Mouse (Mus musculus): ENCODE results near the gene Dtd1. TPM values are rescaled to one million over a fixed set of nuclear protein-coding genes. Genes with fewer than 3 reads are reported as not detected.

The Dtd1 gene
- total RNA-seq, 2 experiments from 2014 or later: 11.3 to 11.5 TPM

DNA sequence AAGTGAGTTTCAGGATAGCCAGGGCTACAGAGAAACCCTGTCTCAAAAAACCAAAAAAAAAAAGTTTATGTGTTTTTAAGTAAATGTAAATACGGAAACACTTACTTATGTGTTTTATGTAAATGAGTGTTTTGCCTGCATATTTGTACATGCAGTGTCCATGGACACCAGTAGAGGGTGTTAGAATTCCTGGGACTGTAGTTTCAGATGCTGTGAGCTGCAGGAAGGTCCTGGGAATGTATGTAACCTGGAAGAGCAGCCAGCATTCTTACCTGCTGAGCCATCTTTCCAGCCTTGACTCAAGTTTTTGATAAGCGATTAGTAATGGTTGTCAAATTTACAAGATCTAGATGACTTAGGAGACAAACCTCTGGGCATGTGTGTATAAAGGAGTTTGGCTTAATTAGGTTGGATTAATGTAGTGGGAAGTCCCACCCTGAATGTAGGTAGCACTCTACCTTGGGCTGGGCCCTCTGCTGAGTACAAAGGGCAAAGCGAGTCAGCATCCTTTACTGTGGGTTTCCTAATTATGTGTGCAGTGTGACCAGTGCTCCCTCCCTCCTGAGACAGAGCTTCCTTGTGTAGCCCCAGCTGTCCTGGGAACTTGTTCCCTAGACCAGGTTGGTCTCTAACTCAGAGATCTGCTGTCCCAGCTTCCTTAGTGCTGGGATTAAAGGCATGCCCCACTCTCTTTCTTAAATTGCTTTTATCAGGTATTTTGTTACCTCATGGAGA lies 101.9 kb downstream of the Dtd1 start:
- intact Hi-C loops (cut with DNase I): no loop called here
- DNase-seq: no peak

DNA sequence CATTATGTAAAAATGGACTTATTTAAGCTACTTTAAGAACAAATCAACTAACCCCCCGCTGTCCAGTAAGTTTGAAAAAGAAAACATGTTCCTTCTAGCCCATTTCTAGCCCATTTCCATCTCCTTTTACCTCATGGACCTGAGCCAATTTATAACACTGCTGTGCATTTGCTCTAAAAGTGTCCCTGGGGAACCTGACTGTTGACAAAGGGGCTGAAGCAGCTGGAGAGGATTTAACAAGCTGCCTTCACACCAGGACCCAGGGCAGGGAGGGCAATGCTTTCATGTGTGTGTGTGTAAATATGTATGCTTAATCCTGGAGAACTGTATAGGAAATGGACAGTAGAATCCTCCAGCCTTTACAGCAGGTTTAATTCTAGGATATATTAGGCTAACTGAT lies 109.6 kb downstream of the Dtd1 start:
- intact Hi-C loops (cut with DNase I): no loop called here

GRCm38 (mm10) chr2:144709704-144710103 lies 110.0 kb downstream of the Dtd1 start:
- intact Hi-C loops (cut with DNase I): no loop called here
- no peak for DNase-seq

More for the DNA sequence above, 109.6 kb downstream of the Dtd1 start:
- DNase-seq: peak in 1 of 2 experiments; percentile 9

- no peak for DNase-seq
- intact Hi-C loops (cut with DNase I): no loop called here
These were observed 114.9 kb downstream of the Dtd1 start for GRCm38 (mm10) chr2:144714596-144714995.

DNA sequence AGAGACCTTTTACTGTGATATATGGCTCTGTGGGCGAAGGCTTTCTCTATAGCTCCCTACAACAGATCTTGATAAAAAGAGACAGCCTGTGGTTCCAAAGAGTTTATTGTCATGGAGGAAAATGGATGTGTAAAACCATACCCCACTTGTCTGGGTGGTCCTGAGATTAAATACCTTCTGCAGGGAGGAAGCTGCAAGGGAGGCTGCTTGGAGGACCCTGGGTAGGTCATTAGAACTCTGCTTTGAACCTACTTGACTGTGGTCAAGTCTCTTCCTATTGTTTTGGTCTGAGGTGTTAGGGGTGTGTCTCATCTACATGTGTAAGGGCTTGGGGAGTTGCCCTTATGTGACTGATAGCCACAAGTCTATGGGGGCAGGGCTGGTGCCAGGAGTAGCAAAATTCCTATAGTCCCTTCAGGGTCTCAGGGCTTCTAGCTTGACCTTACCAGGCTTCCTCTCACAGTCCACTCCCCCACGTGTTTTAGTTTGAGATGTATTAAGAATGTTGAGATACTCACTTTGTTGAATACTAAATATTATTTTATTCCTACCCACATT lies 115.6 kb downstream of the Dtd1 start:
- intact Hi-C loops (cut with DNase I): no loop called here
- DNase-seq: no peak

DNA sequence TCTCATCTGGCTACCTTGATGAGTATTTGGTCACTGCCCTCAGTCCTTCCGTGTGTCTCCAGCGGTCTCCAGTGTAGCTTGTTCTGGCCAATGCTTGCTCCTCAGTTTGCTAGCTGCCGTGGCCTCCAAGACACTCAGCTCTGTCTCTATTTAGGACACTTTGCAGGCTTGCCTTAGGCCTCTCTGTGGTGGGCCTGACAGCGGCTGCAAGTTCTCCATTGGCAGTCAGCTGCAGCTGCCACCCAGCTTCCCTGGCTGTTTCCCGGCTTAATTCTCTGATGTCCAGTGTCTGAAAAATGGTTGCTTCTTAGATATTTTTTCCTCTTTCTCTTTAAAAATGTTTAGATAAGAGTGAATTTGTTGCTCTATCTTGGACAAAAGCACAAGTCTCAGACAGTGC lies 116.6 kb downstream of the Dtd1 start:
- intact Hi-C loops (cut with DNase I): no loop called here
- no peak for DNase-seq

- DNase-seq: no peak
- intact Hi-C loops (cut with DNase I): no loop called here
These were observed 118.6 kb downstream of the Dtd1 start for GRCm38 (mm10) chr2:144718273-144718672.

DNA sequence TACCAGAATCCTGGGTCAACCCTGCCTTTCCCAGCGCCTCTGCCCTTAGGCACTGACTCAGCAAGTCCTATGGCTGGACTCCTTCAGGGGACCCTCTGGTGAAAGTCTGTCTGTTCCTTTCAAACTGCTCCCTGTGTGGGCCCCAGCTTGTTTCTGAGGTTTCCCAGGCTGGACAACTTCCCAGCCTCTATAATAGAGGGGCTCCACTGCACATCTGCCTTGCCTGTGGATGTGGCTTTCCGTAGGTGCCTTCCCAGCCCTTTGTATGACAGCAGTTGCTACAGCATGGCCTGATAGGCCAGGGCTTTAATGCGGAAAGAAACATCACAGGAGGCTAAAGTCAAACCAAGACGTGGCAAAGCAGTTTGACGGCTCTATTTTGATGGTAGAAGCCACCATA lies 119.6 kb downstream of the Dtd1 start:
- intact Hi-C loops (cut with DNase I): no loop called here
- DNase-seq: no peak

GRCm38 (mm10) chr2:144719718-144720117 lies 120.0 kb downstream of the Dtd1 start:
- intact Hi-C loops (cut with DNase I): no loop called here

DNA sequence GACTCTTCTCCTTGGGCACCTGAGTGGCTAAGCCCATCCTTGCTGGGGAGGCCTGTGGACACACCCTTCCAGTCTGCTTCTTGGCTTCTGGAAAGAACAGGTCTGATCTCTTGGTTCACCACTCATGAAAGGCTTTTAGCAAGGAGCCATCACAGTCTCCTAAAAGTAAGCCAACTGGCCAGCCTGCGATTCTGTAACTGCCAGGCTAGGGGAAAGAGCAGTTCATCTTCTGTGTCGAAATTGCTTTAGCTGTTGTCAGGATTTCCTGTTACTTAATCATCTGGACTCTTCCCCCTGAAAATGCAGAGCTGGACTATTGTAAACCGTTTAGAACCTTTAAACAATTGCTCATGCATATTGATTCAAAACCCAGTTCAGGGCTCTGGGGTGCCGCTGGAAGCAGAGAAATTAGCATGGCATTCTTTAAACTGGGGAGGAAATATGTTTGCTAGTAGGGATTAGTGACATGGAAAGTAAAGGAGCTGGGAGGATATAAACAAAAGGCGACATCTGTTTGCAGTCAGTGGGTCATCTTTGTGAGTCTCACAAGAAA lies 120.8 kb downstream of the Dtd1 start:
- intact Hi-C loops (cut with DNase I): no loop called here
- no peak for DNase-seq

More at GRCm38 (mm10) chr2:144719718-144720117, 120.0 kb downstream of the Dtd1 start:
- no peak for DNase-seq

DNA sequence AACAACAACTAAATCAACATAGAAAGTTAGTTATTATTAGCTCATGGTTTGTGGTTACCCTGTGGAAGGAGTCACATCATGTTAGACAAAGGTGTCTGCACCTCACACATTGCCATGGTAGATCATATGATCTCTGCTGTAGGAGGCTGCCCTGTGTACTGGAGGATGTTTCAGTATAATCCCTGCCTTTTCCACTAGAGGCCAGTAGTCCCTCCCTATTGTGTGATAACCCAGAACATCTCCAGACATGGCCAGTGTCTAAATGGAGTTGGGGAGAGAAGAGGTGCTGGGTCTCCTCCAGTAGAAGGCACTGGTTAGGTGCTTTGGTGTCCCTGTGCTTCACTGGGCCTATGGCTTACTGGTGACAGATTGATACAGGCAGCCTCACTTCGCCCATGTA lies 125.0 kb downstream of the Dtd1 start:
- intact Hi-C loops (cut with DNase I): loop anchor here (2.0 kb wide), 1 partner anchor 144 kb away; no protein-coding TSS in a partner anchor
- peak; percentile 18 for DNase-seq

- intact Hi-C loops (cut with DNase I): no loop called here
- DNase-seq: no peak
These were observed 127.4 kb downstream of the Dtd1 start for GRCm38 (mm10) chr2:144727136-144727535.

DNA sequence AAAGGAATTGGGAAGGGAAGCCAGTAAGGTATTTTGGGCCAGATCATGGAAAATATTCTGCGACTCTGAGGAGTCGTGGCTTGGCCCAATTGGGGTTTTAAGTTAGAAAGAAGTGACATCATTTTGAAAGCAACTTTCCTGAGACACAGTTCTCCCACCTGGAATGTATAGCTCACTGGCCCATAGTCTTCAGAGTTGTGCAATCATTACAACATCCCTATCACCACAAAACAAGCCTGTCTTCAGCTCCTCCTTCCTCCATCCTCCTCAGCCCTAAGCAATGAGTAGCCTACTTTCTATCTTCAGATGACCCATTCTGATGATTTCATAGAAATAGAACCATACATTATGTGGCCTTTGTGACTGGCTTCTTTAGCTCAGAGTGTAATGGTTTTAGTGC lies 130.1 kb downstream of the Dtd1 start:
- no peak for DNase-seq
- intact Hi-C loops (cut with DNase I): no loop called here

DNA sequence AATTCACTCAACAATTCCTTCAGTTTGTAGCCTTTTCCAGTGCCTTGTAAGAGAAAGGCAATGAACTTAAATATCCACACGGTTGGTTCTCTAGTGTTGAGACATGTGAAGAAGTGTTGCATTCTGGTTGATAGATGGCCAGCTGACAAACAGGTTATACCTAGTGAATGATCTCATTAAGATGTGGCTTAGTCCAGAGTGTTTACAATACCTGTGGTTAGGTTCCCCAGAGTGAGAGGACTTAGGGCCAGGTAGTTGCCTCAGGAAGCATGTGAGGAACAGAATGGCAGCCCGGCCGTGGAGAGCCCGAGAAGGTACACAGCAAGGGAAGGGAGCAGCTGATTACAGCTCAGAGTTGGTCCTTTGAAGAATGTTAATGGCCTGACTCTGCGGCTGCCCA lies 138.5 kb downstream of the Dtd1 start:
- intact Hi-C loops (cut with DNase I): no loop called here
- DNase-seq: no peak

DNA sequence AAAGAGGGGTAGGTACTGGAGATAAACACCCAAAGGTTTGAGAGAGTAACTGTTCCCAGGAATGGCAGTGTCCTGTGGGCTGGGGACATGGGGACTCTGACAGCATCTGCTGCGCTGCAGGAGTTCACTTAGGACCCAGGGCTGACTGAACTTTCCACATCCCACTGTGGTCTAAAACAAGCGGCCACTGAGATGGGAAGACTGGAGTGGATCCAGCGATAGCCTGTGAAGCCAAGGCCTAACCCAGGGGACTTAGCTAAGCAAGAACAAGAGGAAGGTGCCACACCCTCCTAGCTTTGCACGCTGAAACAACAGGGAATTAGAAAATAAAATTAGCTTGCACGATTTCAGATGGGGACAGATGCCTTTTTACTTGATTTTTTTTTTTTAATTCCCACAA lies 138.9 kb downstream of the Dtd1 start:
- intact Hi-C loops (cut with DNase I): no loop called here
- peak; percentile 68 to 71 for DNase-seq

- peak; percentile 54 to 59 for DNase-seq
These were observed 140.9 kb downstream of the Dtd1 start for GRCm38 (mm10) chr2:144740577-144740997.

DNA sequence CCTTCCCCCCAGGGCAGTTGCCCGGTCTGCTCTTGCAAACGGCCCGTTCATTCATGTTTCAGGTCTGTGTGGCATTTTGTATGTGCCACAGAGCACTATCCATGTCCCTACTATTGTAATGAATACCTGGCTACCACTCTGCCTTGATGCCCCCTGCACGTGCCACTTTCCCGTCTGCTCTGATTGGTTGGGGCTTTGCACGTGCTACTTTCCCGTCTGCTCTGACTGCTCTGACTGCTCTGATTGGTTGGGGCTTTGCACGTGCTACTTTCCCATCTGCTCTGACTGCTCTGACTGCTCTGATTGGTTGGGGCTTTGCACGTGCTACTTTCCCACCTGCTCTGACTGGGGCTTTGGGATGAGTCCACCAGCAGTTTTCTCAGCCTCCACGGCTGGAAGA lies 142.3 kb downstream of the Dtd1 start:
- DNase-seq: no peak
- intact Hi-C loops (cut with DNase I): no loop called here

More at GRCm38 (mm10) chr2:144740577-144740997, 140.9 kb downstream of the Dtd1 start:
- intact Hi-C loops (cut with DNase I): no loop called here

- no peak for DNase-seq
- intact Hi-C loops (cut with DNase I): no loop called here
These were observed 143.6 kb downstream of the Dtd1 start for GRCm38 (mm10) chr2:144743316-144743715.

DNA sequence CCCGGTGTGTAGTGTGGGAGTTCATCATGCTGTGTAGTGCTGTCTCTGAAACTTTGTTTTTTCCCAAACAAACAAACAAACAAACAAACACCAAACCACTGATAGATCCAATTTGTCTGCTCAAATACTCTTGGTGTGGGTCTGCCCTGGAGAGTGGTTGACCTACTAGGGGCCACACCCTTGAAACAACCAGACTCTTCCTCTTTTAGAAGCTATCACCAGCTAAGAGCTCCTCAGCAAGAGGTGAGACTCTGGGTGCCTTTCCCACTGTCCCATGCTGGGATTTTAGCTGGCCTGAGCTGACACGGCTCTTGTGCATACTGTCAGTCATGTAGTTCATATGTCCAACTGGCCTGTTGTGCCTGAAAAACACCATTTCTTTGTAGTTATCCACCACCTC lies 145.6 kb downstream of the Dtd1 start:
- intact Hi-C loops (cut with DNase I): no loop called here
- no peak for DNase-seq

DNA sequence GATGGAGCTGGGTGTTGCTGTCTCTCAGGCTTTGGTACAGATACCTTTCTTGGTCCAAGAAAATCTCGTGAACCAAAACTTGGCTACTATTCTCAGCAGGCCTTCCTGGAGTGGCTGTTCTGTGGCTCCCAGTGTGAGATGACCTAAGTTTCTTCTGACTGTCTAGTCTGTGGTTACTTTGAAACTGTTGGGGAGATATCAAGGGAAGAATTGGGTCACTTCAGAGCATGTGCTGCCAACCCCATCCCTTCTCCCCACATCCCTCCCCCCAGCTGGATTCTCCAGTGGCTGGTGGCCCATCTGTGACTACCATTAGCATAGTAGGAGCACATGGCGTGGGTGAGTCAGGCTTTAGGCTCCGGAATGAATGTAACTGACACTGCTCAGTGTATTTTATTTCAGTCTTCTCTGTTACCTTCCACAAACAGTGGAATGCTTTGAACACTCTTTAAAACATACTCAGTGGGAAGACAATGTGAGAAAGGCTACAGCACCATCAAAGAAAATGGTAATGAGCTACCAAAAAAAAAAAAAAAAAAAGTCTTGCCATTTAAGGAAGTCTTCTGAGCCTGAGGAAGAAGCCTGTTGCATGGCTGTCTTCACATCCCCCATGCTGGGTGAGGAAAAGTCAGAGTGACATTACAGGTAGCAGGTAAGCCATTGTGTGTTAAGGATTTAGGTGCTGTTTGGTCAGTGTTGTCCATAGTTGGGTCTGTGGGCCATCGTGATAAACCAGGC lies 146.5 kb downstream of the Dtd1 start:
- intact Hi-C loops (cut with DNase I): no loop called here
- peak in 1 of 2 experiments; percentile 24 for DNase-seq

GRCm38 (mm10) chr2:144753604-144754003 lies 153.9 kb downstream of the Dtd1 start:
- intact Hi-C loops (cut with DNase I): no loop called here
- no peak for DNase-seq
